Mouse (Mus musculus): ENCODE results near the gene Tle4. TPM values are rescaled to one million over a fixed set of nuclear protein-coding genes. Genes with fewer than 3 reads are reported as not detected.

The Tle4 gene
- 12.4 TPM for polyA plus RNA-seq (2014; fragmentation: Illumina TruSeq; extraction: RNeasy Lipid Tissue Mini Kit (QIAGEN cat#74804); ENCODE audit: low read depth, low replicate concordance)

GRCm38 (mm10) chr19:14597917-14598689, at the start of gene Tle4:
TSS of gene Tle4 (minus strand) at chr19:14598051.

Measured in adrenal gland, adult 10 weeks (tissue).